Mouse (Mus musculus): Measurements from ENCODE around the gene Aadac. TPM values are rescaled to one million over a fixed set of nuclear protein-coding genes. Genes with fewer than 3 reads are reported as not detected.
A peak's percentile ranks its signal among the peaks of the same experiment; 100 is the strongest.

The Aadac gene
- polyA plus RNA-seq, 1 experiment: not detected

GRCm38 (mm10) chr3:60080572-60080971 lies 55.1 kb downstream of the Aadac start:
- no peak for TF ChIP-seq CTCF (IDR thresholded peaks at IDR 0.05; ENCODE audit: borderline replicate concordance, extremely low read depth, insufficient read depth, insufficient read length)
- TF ChIP-seq POLR2A (IDR thresholded peaks at IDR 0.05; ENCODE audit: borderline replicate concordance, extremely low read depth, insufficient read depth, insufficient read length, poor library complexity, severe bottlenecking): no peak
- DNase-seq (ENCODE audit: low read depth): no peak

- TF ChIP-seq POLR2A (IDR thresholded peaks at IDR 0.05; ENCODE audit: borderline replicate concordance, extremely low read depth, insufficient read depth, insufficient read length, poor library complexity, severe bottlenecking): no peak
- TF ChIP-seq CTCF (IDR thresholded peaks at IDR 0.05; ENCODE audit: borderline replicate concordance, extremely low read depth, insufficient read depth, insufficient read length): no peak
- DNase-seq (ENCODE audit: low read depth): peak; percentile 49
Measured at GRCm38 (mm10) chr3:60081648-60082047, 56.1 kb downstream of the Aadac start, which contains the start of gene Sucnr1. Gene Sucnr1 (plus strand): TSS chr3:60081869.

- no peak for DNase-seq (ENCODE audit: low read depth)
- TF ChIP-seq CTCF (IDR thresholded peaks at IDR 0.05; ENCODE audit: borderline replicate concordance, extremely low read depth, insufficient read depth, insufficient read length) (no peak), POLR2A (IDR thresholded peaks at IDR 0.05; ENCODE audit: borderline replicate concordance, extremely low read depth, insufficient read depth, insufficient read length, poor library complexity, severe bottlenecking) (no peak)
Measured at GRCm38 (mm10) chr3:60082746-60083145, 57.2 kb downstream of the Aadac start.

GRCm38 (mm10) chr3:60085729-60086128 lies 60.2 kb downstream of the Aadac start:
- DNase-seq (ENCODE audit: low read depth): no peak

More at GRCm38 (mm10) chr3:60085729-60086128, 60.2 kb downstream of the Aadac start:
- no peak for TF ChIP-seq CTCF (IDR thresholded peaks at IDR 0.05; ENCODE audit: borderline replicate concordance, extremely low read depth, insufficient read depth, insufficient read length)
- TF ChIP-seq POLR2A (IDR thresholded peaks at IDR 0.05; ENCODE audit: borderline replicate concordance, extremely low read depth, insufficient read depth, insufficient read length, poor library complexity, severe bottlenecking): no peak

Other genes with a start within 250 kb of the Aadac start
- not detected in 2 replicates for gene Gm8298, start 164.7 kb upstream of the Aadac start, polyA plus RNA-seq (2012; rRNA removed)
- gene C130079G13Rik, start 100.5 kb upstream of the Aadac start, polyA plus RNA-seq (2012; rRNA removed): not detected in 2 replicates
- gene Aadacl2, start 19.0 kb upstream of the Aadac start, polyA plus RNA-seq (2012; rRNA removed): 0.11 TPM in 1 of 2 replicates, not detected in the other
- 0.05 TPM in 1 of 2 replicates, not detected in the other for gene Sucnr1, start 56.2 kb downstream of the Aadac start, polyA plus RNA-seq (2012; rRNA removed)

Data from brain, embryonic 14.5 days (tissue).